Mouse (Mus musculus) yolk sac, embryonic 10.5 days (tissue): ENCODE results near the gene Psg19.

Experiments
- DNase-seq: peaks from one replicate; pipeline ENCODE4 v3.0.0-alpha.2; 2017; ENCODE audit warnings: low spot score

Psg19 gene

DNA sequence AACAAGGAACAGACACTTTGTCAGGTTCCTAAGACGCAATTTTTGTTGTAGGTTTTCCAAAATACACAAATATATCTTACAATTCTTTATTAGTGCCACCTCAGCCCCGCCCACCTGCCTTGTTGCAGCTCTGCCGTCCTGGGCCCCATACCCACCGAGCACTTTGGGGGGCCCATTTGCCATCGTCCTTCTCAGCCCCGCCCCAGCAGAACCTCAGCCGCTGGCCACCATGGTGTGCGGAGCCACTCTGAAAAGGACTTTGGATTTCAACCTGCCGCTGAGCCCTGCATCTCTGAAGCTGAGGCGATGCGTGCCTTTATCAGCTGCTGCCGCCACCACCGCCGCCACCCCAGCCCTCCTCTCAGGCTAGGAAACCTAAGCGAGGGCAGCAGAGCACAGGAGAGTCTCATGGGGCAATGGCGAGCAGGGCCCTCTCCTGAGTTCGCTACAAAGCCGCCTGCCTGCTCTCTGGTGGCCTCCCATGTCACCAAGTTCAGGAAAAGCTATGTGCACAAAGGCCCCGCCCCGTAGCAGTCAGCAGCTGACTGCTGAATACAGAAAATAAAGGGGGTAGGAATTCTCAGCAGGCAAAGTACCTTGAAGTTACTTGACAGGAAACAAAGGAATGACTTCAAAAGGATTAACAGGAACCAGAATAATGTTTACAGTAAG is 52.0 kb downstream of the Psg19 start:
- DNase-seq, result peak; percentile 19
